Mouse (Mus musculus) forebrain, embryonic 14.5 days (tissue): ENCODE measurements around the gene Vangl1. TPM values are rescaled to one million over a fixed set of nuclear protein-coding genes. Genes with fewer than 3 reads are reported as not detected.
A peak's percentile ranks its signal among the peaks of the same experiment; 100 is the strongest.

Experiments
- ATAC-seq: fragments of 200-750 bp; cut with Nextera tagmentation; 2 replicates; pipeline ENCODE4 v1.8.0; 2017; ENCODE audit warnings: mild to moderate bottlenecking, moderate library complexity
- DNase-seq: peaks from one replicate; pipeline ENCODE4 v3.0.0-alpha.2; 2015; ENCODE audit warnings: low spot score
- H3K27ac ChIP-seq: fragments of 300-500 bp; sonication (generic); 2 replicates; pipeline ENCODE4 v1.5.1; 2014; ENCODE audit warnings: low read depth, mild to moderate bottlenecking, control low read depth, low read length, moderate library complexity
- H3K27me3 ChIP-seq: fragments of 300-500 bp; sonication (generic); replicated peaks from 2 replicates; pipeline ENCODE4 v1.6.1; 2014; ENCODE audit warnings: low read length, control low read depth, mixed read lengths; ENCODE audit not compliant: control insufficient read depth, insufficient read depth
- H3K36me3 ChIP-seq: fragments of 300-500 bp; sonication (generic); 2 replicates; pipeline ENCODE4 v1.6.1; 2014; ENCODE audit warnings: low read length, control low read depth; ENCODE audit not compliant: control insufficient read depth, insufficient read depth
- H3K4me1 ChIP-seq: fragments of 300-500 bp; sonication (generic); 2 replicates; pipeline ENCODE4 v1.6.1; 2014; ENCODE audit warnings: antibody characterized with exemption, low read length, control low read depth; ENCODE audit not compliant: control insufficient read depth, insufficient read depth
- H3K4me2 ChIP-seq: fragments of 300-500 bp; sonication (generic); 2 replicates; pipeline ENCODE4 v1.6.1; 2014; ENCODE audit warnings: mild to moderate bottlenecking, control low read depth, low read length
- H3K4me3 ChIP-seq: fragments of 300-500 bp; sonication (generic); 2 replicates; pipeline ENCODE4 v1.5.1; 2014; ENCODE audit warnings: low read depth, low read length, control low read depth
- H3K9ac ChIP-seq: fragments of 300-500 bp; sonication (generic); 2 replicates; pipeline ENCODE4 v1.6.1; 2014; ENCODE audit warnings: mild to moderate bottlenecking, low read length, control low read depth, moderate library complexity
- H3K9me3 ChIP-seq: fragments of 300-500 bp; sonication (generic); replicated peaks from 2 replicates; pipeline ENCODE4 v1.6.1; 2016; ENCODE audit warnings: low read length, control low read depth, mixed read lengths; ENCODE audit not compliant: control insufficient read depth
- WGBS: fragments of 180-500 bp; shearing (Covaris S2); extraction: QIAGEN DNeasy Blood & Tissue Kit; methylation state at CpG from one replicate; pipeline ENCODE4 v1.1.7; 2014; 5-methylcytosine and 5-hydroxymethylcytosine counted together
- polyA plus RNA-seq: library from polyadenylated mRNA; unstranded; fragments of >200 nt; fragmentation: Nextera tagmentation; extraction: Ambion mirVana; gene quantifications from 2 replicates; pipeline ENCODE4 v1.2.1, GENCODE M21; 2014

The Vangl1 gene
- polyA plus RNA-seq, 1 experiment from 2014 or later: 4.6 TPM

DNA sequence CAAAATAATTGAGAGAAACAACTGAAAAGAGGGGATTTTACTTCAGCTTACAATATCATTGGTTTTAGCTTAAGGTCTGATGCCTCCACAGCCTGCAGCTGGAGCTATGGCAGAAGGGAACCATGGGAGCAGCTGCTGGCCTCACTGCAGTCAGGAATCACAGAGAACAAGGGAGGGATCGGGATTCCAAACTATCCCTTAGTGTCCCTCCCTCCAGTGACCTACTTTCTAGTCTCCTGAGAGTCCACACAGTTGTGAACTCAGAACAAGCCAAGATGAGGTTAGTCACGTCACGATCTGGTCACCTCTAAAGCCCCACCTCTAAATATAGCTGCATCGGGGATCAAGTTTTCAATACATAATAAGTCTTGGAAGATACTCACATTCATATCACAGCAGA, 57.3 kb downstream of the Vangl1 start:
- Histone ChIP-seq H3K4me1 (peaks cover 3% of the 10 kb centered on the region), H3K27me3 (no peaks in the 10 kb centered on the region), H3K4me3 (no peak overlapping the region), H3K9ac (no peak overlapping the region), H3K36me3 (no peaks in the 10 kb centered on the region), H3K9me3 (no peaks in the 10 kb centered on the region), H3K4me2 (no peak overlapping the region), H3K27ac (no peak overlapping the region)
- WGBS: 70% methylated on average over 4 of the region's 4 CpGs
- DNase-seq (no peak), ATAC-seq (0 out of 2 replicates have a peak, but pooled peaks have one; percentile 12)

GRCm38 (mm10) chr3:102146428-102146827, 58.1 kb downstream of the Vangl1 start:
- H3K4me2 ChIP-seq: no peak overlapping the region
- H3K4me3 ChIP-seq: no peak overlapping the region
- 36% methylated on average over 6 of the region's 6 CpGs for WGBS
- H3K4me1 ChIP-seq: peaks cover 3% of the 10 kb centered on the region
- H3K27ac ChIP-seq: no peak overlapping the region; the same call in 1 of the 2 replicates
- no peak for DNase-seq
- H3K36me3 ChIP-seq: no peaks in the 10 kb centered on the region
- no peak for ATAC-seq
- H3K9ac ChIP-seq: no peak overlapping the region
- H3K27me3 ChIP-seq: no peaks in the 10 kb centered on the region
- no peaks in the 10 kb centered on the region for H3K9me3 ChIP-seq

DNA sequence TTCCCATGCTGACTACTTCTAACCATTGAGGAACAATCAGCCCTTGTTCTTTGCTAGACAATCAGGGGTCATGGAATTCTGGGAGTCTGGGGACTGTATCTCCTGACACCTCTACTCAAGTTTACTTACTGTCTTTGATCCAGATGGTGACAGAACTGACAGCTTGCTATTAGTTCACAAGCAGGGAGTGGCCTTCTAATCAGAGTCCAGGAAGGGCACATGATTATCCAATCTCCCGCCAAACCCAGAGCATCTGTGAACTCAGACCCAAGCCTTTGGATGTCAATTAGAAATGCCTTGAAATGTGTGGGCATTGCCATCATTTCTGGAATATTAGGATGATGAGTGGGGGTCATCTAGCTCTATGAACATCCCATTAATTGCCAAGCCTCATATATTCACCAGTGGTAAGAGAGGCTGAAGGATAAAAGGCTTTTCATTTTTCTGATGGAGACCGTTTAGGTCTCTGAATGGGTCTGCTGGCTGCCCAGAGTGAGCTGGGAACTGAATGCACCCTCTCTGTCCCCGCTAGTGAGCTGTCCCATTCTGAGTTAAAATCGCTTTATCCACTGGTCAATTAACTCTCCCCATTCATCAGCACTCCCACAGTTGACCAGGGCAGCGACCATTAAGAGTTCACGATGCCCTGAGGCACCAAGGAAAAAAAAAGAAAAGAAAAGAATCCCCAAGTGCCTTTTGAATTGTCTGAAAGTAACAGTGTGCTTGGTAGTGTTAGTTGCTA, 58.7 kb downstream of the Vangl1 start:
- Histone ChIP-seq H3K4me1 (peaks cover 3% of the 10 kb centered on the region), H3K36me3 (no peaks in the 10 kb centered on the region), H3K9me3 (no peaks in the 10 kb centered on the region), H3K27me3 (no peaks in the 10 kb centered on the region), H3K9ac (no peak overlapping the region), H3K27ac (no peak overlapping the region; the same call in 1 of the 2 replicates), H3K4me3 (no peak overlapping the region), H3K4me2 (no peak overlapping the region)
- DNase-seq (no peak), ATAC-seq (no peak)
- WGBS: 6% methylated on average over 6 of the region's 6 CpGs

GRCm38 (mm10) chr3:102144401-102144800, 60.1 kb downstream of the Vangl1 start:
- Histone ChIP-seq H3K4me3 (no peak overlapping the region), H3K9me3 (no peaks in the 10 kb centered on the region), H3K36me3 (no peaks in the 10 kb centered on the region), H3K9ac (no peak overlapping the region), H3K27me3 (no peaks in the 10 kb centered on the region), H3K27ac (no peak overlapping the region), H3K4me1 (peaks cover 3% of the 10 kb centered on the region), H3K4me2 (no peak overlapping the region)
- 94% methylated on average over 4 of the region's 4 CpGs for WGBS
- DNase-seq (no peak), ATAC-seq (no peak)

DNA sequence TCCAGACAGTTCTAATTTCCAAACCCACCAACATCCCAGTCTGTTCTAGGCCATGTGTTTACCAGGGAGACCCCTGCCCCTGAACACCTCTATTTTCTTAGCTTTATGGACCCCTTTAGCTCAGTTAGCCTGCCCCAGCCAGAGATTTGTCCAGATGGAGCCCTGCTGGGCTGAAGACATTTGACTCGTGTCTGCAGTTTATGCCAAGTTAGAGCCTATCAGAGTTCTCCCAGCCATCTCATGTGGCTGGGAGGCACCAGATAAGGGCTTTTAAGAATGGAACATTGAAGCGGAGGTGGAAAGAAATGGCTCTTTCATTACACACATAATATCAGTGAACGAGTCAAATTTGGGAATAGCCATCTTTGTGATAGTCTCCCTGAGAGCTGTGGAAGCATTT, 61.0 kb downstream of the Vangl1 start:
- ATAC-seq: no peak
- Histone ChIP-seq H3K9me3 (no peaks in the 10 kb centered on the region), H3K36me3 (no peaks in the 10 kb centered on the region), H3K4me2 (no peak overlapping the region), H3K9ac (no peak overlapping the region), H3K4me1 (peaks cover 3% of the 10 kb centered on the region), H3K4me3 (no peak overlapping the region), H3K27ac (no peak overlapping the region), H3K27me3 (no peaks in the 10 kb centered on the region)
- no peak for DNase-seq
- WGBS: 89% methylated on average over 3 of the region's 3 CpGs

DNA sequence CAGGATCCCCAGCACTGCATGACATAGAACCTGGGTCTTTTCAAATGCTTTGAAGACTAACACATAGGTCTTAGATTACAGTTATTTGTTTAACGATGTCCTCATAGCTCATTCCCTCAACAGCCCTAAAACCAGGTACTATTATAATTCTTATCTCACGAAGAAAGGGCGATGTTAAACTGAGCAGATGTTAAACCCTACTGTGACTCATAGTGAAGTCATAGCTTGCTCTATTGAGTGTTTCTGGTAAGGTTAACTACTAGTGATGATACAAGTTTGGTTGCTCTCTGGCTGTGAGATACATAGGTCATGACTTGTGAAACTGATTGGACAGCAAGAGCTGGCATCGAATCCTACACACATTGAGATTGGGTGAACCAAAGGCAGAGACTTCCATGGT, 61.5 kb downstream of the Vangl1 start:
- no peaks in the 10 kb centered on the region for H3K27me3 ChIP-seq
- H3K9ac ChIP-seq: no peak overlapping the region
- ATAC-seq (no peak), DNase-seq (no peak)
- no peaks in the 10 kb centered on the region for H3K36me3 ChIP-seq
- 96% methylated on average over 4 of the region's 4 CpGs for WGBS
- H3K27ac ChIP-seq: no peak overlapping the region
- H3K4me2 ChIP-seq: no peak overlapping the region
- H3K9me3 ChIP-seq: no peaks in the 10 kb centered on the region
- peaks cover 3% of the 10 kb centered on the region for H3K4me1 ChIP-seq
- H3K4me3 ChIP-seq: no peak overlapping the region

DNA sequence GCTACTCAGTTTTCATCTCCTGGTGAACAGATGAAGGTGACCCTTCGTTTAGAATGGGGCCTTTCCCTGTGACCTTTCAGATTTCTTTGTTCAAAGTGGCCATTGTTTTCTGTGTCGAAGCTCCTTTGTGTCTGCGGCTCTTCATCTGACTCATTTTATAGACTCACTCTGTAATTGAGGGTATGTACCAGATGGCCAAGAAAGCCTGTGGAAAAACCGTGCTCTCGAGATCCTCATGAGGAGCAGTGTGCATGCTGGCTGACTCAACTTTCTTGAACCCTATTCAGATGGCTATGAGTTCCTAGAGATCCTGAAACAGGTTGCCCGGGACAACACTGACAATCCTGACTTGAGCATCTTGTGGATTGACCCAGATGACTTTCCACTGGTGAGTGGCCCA, 62.6 kb downstream of the Vangl1 start:
- Histone ChIP-seq H3K4me2 (no peak overlapping the region), H3K36me3 (no peaks in the 10 kb centered on the region), H3K9ac (no peak overlapping the region), H3K9me3 (no peaks in the 10 kb centered on the region), H3K4me3 (no peak overlapping the region), H3K4me1 (no peaks in the 10 kb centered on the region; the same call in 1 of the 2 replicates), H3K27ac (no peak overlapping the region), H3K27me3 (no peaks in the 10 kb centered on the region)
- 51% methylated on average over 6 of the region's 6 CpGs for WGBS
- ATAC-seq (no peak), DNase-seq (no peak)

GRCm38 (mm10) chr3:102141451-102141850, 63.0 kb downstream of the Vangl1 start:
- H3K4me1 ChIP-seq: no peaks in the 10 kb centered on the region
- no peak overlapping the region for H3K4me2 ChIP-seq
- no peak for ATAC-seq
- DNase-seq: no peak
- 79% methylated on average over 2 of the region's 2 CpGs for WGBS
- no peaks in the 10 kb centered on the region for H3K9me3 ChIP-seq
- H3K36me3 ChIP-seq: no peaks in the 10 kb centered on the region
- H3K27me3 ChIP-seq: no peaks in the 10 kb centered on the region
- H3K27ac ChIP-seq: no peak overlapping the region
- H3K4me3 ChIP-seq: no peak overlapping the region
- H3K9ac ChIP-seq: no peak overlapping the region

- Histone ChIP-seq H3K36me3 (no peaks in the 10 kb centered on the region), H3K4me1 (no peaks in the 10 kb centered on the region; the same call in 1 of the 2 replicates), H3K4me3 (no peak overlapping the region), H3K9me3 (no peaks in the 10 kb centered on the region), H3K4me2 (no peak overlapping the region), H3K27ac (no peak overlapping the region), H3K9ac (no peak overlapping the region), H3K27me3 (no peaks in the 10 kb centered on the region)
- ATAC-seq (no peak), DNase-seq (no peak)
- 93% methylated on average over 6 of the region's 6 CpGs for WGBS
Observed at GRCm38 (mm10) chr3:102140606-102141005, 63.9 kb downstream of the Vangl1 start.
